Mouse (Mus musculus): ENCODE measurements around the gene Foxm1. TPM values are rescaled to one million over a fixed set of nuclear protein-coding genes. Genes with fewer than 3 reads are reported as not detected.
A peak's percentile ranks its signal among the peaks of the same experiment; 100 is the strongest.

Foxm1 gene
- total and polyA plus RNA-seq, 3 experiments, result 13.7 to 61.9 (median 31.1) TPM

- Histone ChIP-seq H3K4me1 (ENCODE audit: control insufficient read depth in 1 of 2, insufficient read depth in 2 of 2, low read length in 2 of 2) (no peaks in the 10 kb centered on the region), H3K9me3 (replicated peaks; ENCODE audit: insufficient read depth, low read length) (no peaks in the 10 kb centered on the region), H3K27me3 (ENCODE audit: control insufficient read depth in 1 of 2, insufficient read depth in 2 of 2, low read length in 2 of 2) (no peaks in the 10 kb centered on the region), H3K36me3 (ENCODE audit: control insufficient read depth in 1 of 2, insufficient read depth in 2 of 2, low read length in 2 of 2) (no peaks in the 10 kb centered on the region), H3K27ac (ENCODE audit: control insufficient read depth, low read depth, low read length) (no peak overlapping the region), H3K4me3 (ENCODE audit: control insufficient read depth in 1 of 2, insufficient read depth in 1 of 2, low read depth in 2 of 2, low read length in 2 of 2) (no peak overlapping the region), H3K9ac (ENCODE audit: control insufficient read depth, low read depth, low read length, poor library complexity, severe bottlenecking) (no peak overlapping the region), H3K79me2 (ENCODE audit: control insufficient read depth, insufficient read depth, low read length, poor library complexity) (no peaks in the 10 kb centered on the region)
- TF ChIP-seq EP300 (IDR thresholded peaks at IDR 0.05; ENCODE audit: low read depth in 1 of 2, low read length in 2 of 2) (no peak), ZC3H11A (IDR thresholded peaks at IDR 0.05; ENCODE audit: low read depth, low read length) (peak; percentile 76), CTCF (IDR thresholded peaks at IDR 0.05 in 2 of 3, conservative IDR thresholded peaks at IDR 0.05 in 1 of 3; ENCODE audit: control insufficient read depth in 1 of 3, insufficient read depth in 1 of 3, low read depth in 2 of 3, low read length in 3 of 3, poor library complexity in 1 of 3, severe bottlenecking in 1 of 3) (peak; percentile 43 to 82 (median 57)), RAD21 (IDR thresholded peaks at IDR 0.05; ENCODE audit: low read depth, low read length) (peak; percentile 75), SMC3 (IDR thresholded peaks at IDR 0.05; ENCODE audit: low read depth, low read length) (peak; percentile 92), HCFC1 (IDR thresholded peaks at IDR 0.05; ENCODE audit: low read depth, low read length) (0 out of 2 replicates have a peak, but pooled peaks have one; percentile 22), MAZ (IDR thresholded peaks at IDR 0.05; ENCODE audit: low read depth, low read length) (no peak)
- peak; percentile 86 for DNase-seq (ENCODE audit: low read depth, low spot score)
Observed at GRCm38 (mm10) chr6:128318317-128318716, 44.5 kb upstream of the Foxm1 start.

GRCm38 (mm10) chr6:128334397-128335124 lies 28.2 kb upstream of the Foxm1 start:
- Histone ChIP-seq H3K27me3 (ENCODE audit: control insufficient read depth in 1 of 2, insufficient read depth in 2 of 2, low read length in 2 of 2) (no peaks in the 10 kb centered on the region), H3K4me1 (ENCODE audit: control insufficient read depth in 1 of 2, insufficient read depth in 2 of 2, low read length in 2 of 2) (no peaks in the 10 kb centered on the region), H3K36me3 (ENCODE audit: control insufficient read depth in 1 of 2, insufficient read depth in 2 of 2, low read length in 2 of 2) (peaks cover 1 to 2% of the 10 kb centered on the region in 2 experiments; a peak in 2 of 4 replicates), H3K9ac (ENCODE audit: control insufficient read depth, low read depth, low read length, poor library complexity, severe bottlenecking) (no peak overlapping the region), H3K27ac (ENCODE audit: control insufficient read depth, low read depth, low read length) (no peak overlapping the region), H3K9me3 (replicated peaks; ENCODE audit: insufficient read depth, low read length) (peaks cover 2% of the 10 kb centered on the region; the same call in 1 of the 2 replicates), H3K79me2 (ENCODE audit: control insufficient read depth, insufficient read depth, low read length, poor library complexity) (no peaks in the 10 kb centered on the region), H3K4me3 (ENCODE audit: control insufficient read depth in 1 of 2, insufficient read depth in 1 of 2, low read depth in 2 of 2, low read length in 2 of 2) (no peak overlapping the region)
- TF ChIP-seq HCFC1 (IDR thresholded peaks at IDR 0.05; ENCODE audit: low read depth, low read length), result no peak
- no peak for TF ChIP-seq GATA1 (IDR thresholded peaks at IDR 0.05; ENCODE audit: low read depth, low read length)
- TF ChIP-seq RAD21 (IDR thresholded peaks at IDR 0.05; ENCODE audit: low read depth, low read length), result peak; percentile 23
- TF ChIP-seq MAFK (IDR thresholded peaks at IDR 0.05; ENCODE audit: borderline replicate concordance, low read depth, low read length), result no peak
- peak; percentile 43; the same call in 1 of the 2 replicates for TF ChIP-seq ZNF384 (IDR thresholded peaks at IDR 0.05; ENCODE audit: low read depth, low read length)
- TF ChIP-seq POLR2A (IDR thresholded peaks at IDR 0.05; ENCODE audit: control insufficient read depth in 1 of 2, insufficient read depth in 1 of 2, low read depth in 1 of 2, low read length in 2 of 2, poor library complexity in 1 of 2), result no peak
- peak; percentile 45 to 65 (median 56); a peak in 5 of 6 replicates for TF ChIP-seq CTCF (IDR thresholded peaks at IDR 0.05 in 2 of 3, conservative IDR thresholded peaks at IDR 0.05 in 1 of 3; ENCODE audit: control insufficient read depth in 1 of 3, insufficient read depth in 1 of 3, low read depth in 2 of 3, low read length in 3 of 3, poor library complexity in 1 of 3, severe bottlenecking in 1 of 3)
- no peak for TF ChIP-seq MXI1 (IDR thresholded peaks at IDR 0.05; ENCODE audit: low read depth, low read length)
- TF ChIP-seq RCOR1 (IDR thresholded peaks at IDR 0.05; ENCODE audit: low read depth, low read length), result no peak
- TF ChIP-seq EP300 (IDR thresholded peaks at IDR 0.05; ENCODE audit: low read depth in 1 of 2, low read length in 2 of 2), result no peak
- TF ChIP-seq SMC3 (IDR thresholded peaks at IDR 0.05; ENCODE audit: low read depth, low read length), result peak; percentile 19; the same call in 1 of the 2 replicates
- TF ChIP-seq E2F4 (IDR thresholded peaks at IDR 0.05; ENCODE audit: borderline replicate concordance, low read depth, low read length), result no peak
- no peak for TF ChIP-seq MEF2A (IDR thresholded peaks at IDR 0.05; ENCODE audit: extremely low read depth, insufficient replicate concordance, low read depth, low read length, poor library complexity, severe bottlenecking)
- DNase-seq (ENCODE audit: low read depth, low spot score), result peak; percentile 59
